Mouse (Mus musculus) stomach, embryonic 14.5 days (tissue): ENCODE results near the gene Hk1. TPM values are rescaled to one million over a fixed set of nuclear protein-coding genes. Genes with fewer than 3 reads are reported as not detected.

ENCODE experiments used
- ATAC-seq: fragments of 200-750 bp; cut with Nextera tagmentation; 2 replicates; pipeline ENCODE4 v1.8.0; 2017; ENCODE audit warnings: low read depth, moderate TSS enrichment; ENCODE audit not compliant: insufficient number of reproducible peaks, insufficient read depth, low FRiP score
- H3K27ac ChIP-seq: fragments of 300-500 bp; sonication (generic); 2 replicates; pipeline ENCODE4 v1.5.1; 2014; ENCODE audit warnings: mild to moderate bottlenecking, low read length, moderate library complexity, mixed read lengths
- H3K27me3 ChIP-seq: fragments of 300-500 bp; sonication (generic); 2 replicates; pipeline ENCODE4 v1.6.1; 2014; ENCODE audit warnings: low read length, control low read depth, mixed read lengths; ENCODE audit not compliant: control insufficient read depth, insufficient read depth
- H3K36me3 ChIP-seq: fragments of 300-500 bp; sonication (generic); 2 replicates; pipeline ENCODE4 v1.6.1; 2014; ENCODE audit warnings: mild to moderate bottlenecking, control low read depth, low read length, moderate library complexity, mixed read lengths; ENCODE audit not compliant: control insufficient read depth, insufficient read depth
- H3K4me1 ChIP-seq: fragments of 300-500 bp; sonication (generic); 2 replicates; pipeline ENCODE4 v1.6.1; 2014; ENCODE audit warnings: low read length, control low read depth, mixed read lengths; ENCODE audit not compliant: control insufficient read depth, insufficient read depth
- H3K4me2 ChIP-seq: fragments of 300-500 bp; sonication (generic); replicated peaks from 2 replicates; pipeline ENCODE4 v1.6.1; 2014; ENCODE audit warnings: low read depth, low read length, control low read depth
- H3K4me3 ChIP-seq: fragments of 300-500 bp; sonication (generic); 2 replicates; pipeline ENCODE4 v1.5.1; 2014; ENCODE audit warnings: low read depth, low read length, control low read depth
- H3K9ac ChIP-seq: fragments of 300-500 bp; sonication (generic); replicated peaks from 2 replicates; pipeline ENCODE4 v1.6.1; 2014; ENCODE audit warnings: low read depth, mild to moderate bottlenecking, control low read depth, low read length, moderate library complexity, mixed read lengths
- H3K9me3 ChIP-seq: fragments of 300-500 bp; sonication (generic); 2 replicates; pipeline ENCODE4 v1.6.1; 2016; ENCODE audit warnings: low read depth, low read length, control low read depth; ENCODE audit not compliant: control insufficient read depth
- WGBS: fragments of 180-500 bp; shearing (Covaris S2); extraction: QIAGEN DNeasy Blood & Tissue Kit; methylation state at CpG from one replicate; pipeline ENCODE4 v1.1.7; 2014; 5-methylcytosine and 5-hydroxymethylcytosine counted together
- polyA plus RNA-seq: library from polyadenylated mRNA; unstranded; fragments of >200 nt; fragmentation: Nextera tagmentation; extraction: Ambion mirVana; gene quantifications from 2 replicates; pipeline ENCODE4 v1.2.1, GENCODE M21; 2014

Hk1 gene
- polyA plus RNA-seq, 1 experiment from 2014 or later = 19.4 TPM

GRCm38 (mm10) chr10:62308896-62309491, 70.7 kb downstream of the Hk1 start:
- no peak for ATAC-seq
- WGBS = 84% methylated on average over 11 of the region's 11 CpGs

GRCm38 (mm10) chr10:62306483-62306882, 73.2 kb downstream of the Hk1 start:
- 35% methylated on average over 3 of the region's 3 CpGs for WGBS
- Histone ChIP-seq H3K4me3 (no peak overlapping the region), H3K9me3 (no peaks in the 10 kb centered on the region), H3K9ac (no peak overlapping the region), H3K27me3 (no peaks in the 10 kb centered on the region), H3K36me3 (no peaks in the 10 kb centered on the region), H3K4me2 (no peak overlapping the region), H3K4me1 (no peaks in the 10 kb centered on the region; the same call in 1 of the 2 replicates), H3K27ac (no peak overlapping the region)
- no peak; the same call in 1 of the 2 replicates for ATAC-seq

More at GRCm38 (mm10) chr10:62308896-62309491, 70.7 kb downstream of the Hk1 start:
- H3K9ac ChIP-seq = no peak overlapping the region
- no peaks in the 10 kb centered on the region for H3K36me3 ChIP-seq
- H3K4me1 ChIP-seq = no peaks in the 10 kb centered on the region; the same call in 1 of the 2 replicates
- no peaks in the 10 kb centered on the region for H3K27me3 ChIP-seq
- H3K9me3 ChIP-seq = no peaks in the 10 kb centered on the region
- no peak overlapping the region for H3K4me3 ChIP-seq
- H3K4me2 ChIP-seq = no peak overlapping the region
- H3K27ac ChIP-seq = no peak overlapping the region

GRCm38 (mm10) chr10:62305090-62305489, 74.6 kb downstream of the Hk1 start:
- Histone ChIP-seq H3K36me3 (no peaks in the 10 kb centered on the region), H3K9me3 (no peaks in the 10 kb centered on the region), H3K4me3 (no peak overlapping the region), H3K27me3 (no peaks in the 10 kb centered on the region), H3K27ac (no peak overlapping the region), H3K4me2 (no peak overlapping the region), H3K9ac (no peak overlapping the region), H3K4me1 (no peaks in the 10 kb centered on the region; the same call in 1 of the 2 replicates)
- no peak for ATAC-seq
- 82% methylated on average over 6 of the region's 6 CpGs for WGBS

- Histone ChIP-seq H3K36me3 (no peaks in the 10 kb centered on the region), H3K9ac (no peak overlapping the region), H3K27me3 (no peaks in the 10 kb centered on the region), H3K9me3 (no peaks in the 10 kb centered on the region), H3K4me3 (no peak overlapping the region), H3K27ac (no peak overlapping the region), H3K4me1 (no peaks in the 10 kb centered on the region), H3K4me2 (no peak overlapping the region)
- 81% methylated on average over 23 of the region's 23 CpGs for WGBS
- ATAC-seq = no peak; the same call in 1 of the 2 replicates
These were observed 79.5 kb downstream of the Hk1 start for GRCm38 (mm10) chr10:62300006-62300827.

- no peak for ATAC-seq
- Histone ChIP-seq H3K4me2 (no peak overlapping the region), H3K4me3 (no peak overlapping the region), H3K27me3 (no peaks in the 10 kb centered on the region), H3K27ac (no peak overlapping the region), H3K9me3 (no peaks in the 10 kb centered on the region), H3K36me3 (peaks cover 10% of the 10 kb centered on the region), H3K9ac (no peak overlapping the region), H3K4me1 (no peaks in the 10 kb centered on the region)
- WGBS = 65% methylated on average over 22 of the region's 26 CpGs
These were observed 83.4 kb downstream of the Hk1 start for GRCm38 (mm10) chr10:62296086-62296872.

GRCm38 (mm10) chr10:62294112-62294511, 85.6 kb downstream of the Hk1 start:
- 79% methylated on average over 4 of the region's 4 CpGs for WGBS
- H3K27ac ChIP-seq = no peak overlapping the region
- no peaks in the 10 kb centered on the region for H3K9me3 ChIP-seq
- H3K36me3 ChIP-seq = peaks cover 17% of the 10 kb centered on the region
- ATAC-seq = no peak
- no peak overlapping the region for H3K4me3 ChIP-seq
- H3K27me3 ChIP-seq = no peaks in the 10 kb centered on the region
- no peak overlapping the region for H3K9ac ChIP-seq
- no peak overlapping the region for H3K4me2 ChIP-seq
- H3K4me1 ChIP-seq = no peaks in the 10 kb centered on the region

- Histone ChIP-seq H3K4me1 (no peaks in the 10 kb centered on the region), H3K4me2 (no peak overlapping the region), H3K9me3 (no peaks in the 10 kb centered on the region), H3K9ac (no peak overlapping the region), H3K27me3 (no peaks in the 10 kb centered on the region), H3K27ac (no peak overlapping the region), H3K4me3 (no peak overlapping the region), H3K36me3 (peaks cover 12% of the 10 kb centered on the region)
- 76% methylated on average over 6 of the region's 6 CpGs for WGBS
- ATAC-seq = no peak
These were observed 92.1 kb downstream of the Hk1 start for GRCm38 (mm10) chr10:62287460-62288124.

GRCm38 (mm10) chr10:62283206-62283792, 96.4 kb downstream of the Hk1 start:
- no peaks in the 10 kb centered on the region for H3K4me1 ChIP-seq
- H3K4me2 ChIP-seq = no peak overlapping the region
- no peaks in the 10 kb centered on the region for H3K27me3 ChIP-seq
- H3K27ac ChIP-seq = no peak overlapping the region
- no peak for ATAC-seq
- 70% methylated on average over 4 of the region's 4 CpGs for WGBS
- H3K9ac ChIP-seq = no peak overlapping the region
- no peak overlapping the region for H3K4me3 ChIP-seq
- H3K9me3 ChIP-seq = no peaks in the 10 kb centered on the region
- H3K36me3 ChIP-seq = peaks cover 5% of the 10 kb centered on the region
